Mouse (Mus musculus) spleen, adult 2 months (tissue): Measurements from ENCODE around the gene Dmrtc2. TPM values are rescaled to one million over a fixed set of nuclear protein-coding genes. Genes with fewer than 3 reads are reported as not detected.

Source experiments
- DNase-seq, 2 experiments: peaks; one replicate each; pipeline versions ENCODE4 v3.0.0 to v3.0.0-alpha.2; 2012 to 2021; ENCODE audit warnings: low spot score in 2 of 2, low read depth in 1 of 2
- H3K27ac ChIP-seq: fragments of 200-500 bp; 2 replicates; pipeline ENCODE4 v1.5.1; 2012; ENCODE audit warnings: low read length, inconsistent platforms; ENCODE audit not compliant: insufficient read depth
- H3K27me3 ChIP-seq: fragments of 200-500 bp; 2 replicates; pipeline ENCODE4 v1.6.1; 2012; ENCODE audit warnings: mild to moderate bottlenecking, moderate library complexity, low read length, inconsistent platforms; ENCODE audit not compliant: control insufficient read depth, insufficient read depth
- H3K36me3 ChIP-seq: fragments of 200-500 bp; 2 replicates; pipeline ENCODE4 v1.6.1; 2012; ENCODE audit warnings: mild to moderate bottlenecking, low read length, inconsistent platforms; ENCODE audit not compliant: control insufficient read depth, insufficient read depth
- H3K4me1 ChIP-seq: fragments of 200-500 bp; 2 replicates; pipeline ENCODE4 v1.6.1; 2011; ENCODE audit warnings: inconsistent platforms; ENCODE audit not compliant: control insufficient read depth, insufficient read depth, insufficient read length
- H3K4me3 ChIP-seq: fragments of 200-500 bp; 2 replicates; pipeline ENCODE4 v1.5.1; 2011; ENCODE audit warnings: mild to moderate bottlenecking, inconsistent platforms; ENCODE audit not compliant: insufficient read depth, insufficient read length; ENCODE audit errors: extremely low read depth
- CTCF ChIP-seq: fragments of 200-500 bp; IDR thresholded peaks from 2 replicates; pipeline ENCODE4 v1.5.1; 2011; ENCODE audit warnings: mild to moderate bottlenecking, inconsistent platforms; ENCODE audit not compliant: insufficient read depth, insufficient read length, insufficient replicate concordance; ENCODE audit errors: extremely low read depth
- POLR2A ChIP-seq: fragments of 200-500 bp; IDR thresholded peaks from 2 replicates; pipeline ENCODE4 v1.6.1; 2011; ENCODE audit warnings: low read depth, low read length, inconsistent platforms
- WGBS: fragments of 180-500 bp; shearing (Covaris S2); methylation state at CpG from one replicate; pipeline ENCODE4 v1.1.7; 2018; 5-methylcytosine and 5-hydroxymethylcytosine counted together
- polyA plus RNA-seq: library from polyadenylated mRNA; depleted of rRNA; stranded (reverse); fragments of >200 nt; gene quantifications from 2 replicates; pipeline ENCODE4 v1.2.3, GENCODE M21; 2012

Dmrtc2 gene
- polyA plus RNA-seq, 1 experiment: not detected

GRCm38 (mm10) chr7:24884693-24885291, 14.9 kb downstream of the Dmrtc2 start:
- Histone ChIP-seq H3K4me1 (peaks cover 19% of the 10 kb centered on the region; the same call in 1 of the 2 replicates), H3K4me3 (peak overlapping the region; percentile 86), H3K36me3 (peaks cover 28% of the 10 kb centered on the region), H3K27ac (peak overlapping the region; percentile 77), H3K27me3 (no peaks in the 10 kb centered on the region)
- TF ChIP-seq CTCF (no peak), POLR2A (no peak)
- WGBS: under 1% methylated on average over 47 of the region's 47 CpGs
- no peak for DNase-seq

GRCm38 (mm10) chr7:24885468-24886307, 15.8 kb downstream of the Dmrtc2 start:
- H3K4me1 ChIP-seq: peaks cover 21% of the 10 kb centered on the region; the same call in 1 of the 2 replicates
- peaks cover 29% of the 10 kb centered on the region for H3K36me3 ChIP-seq
- H3K4me3 ChIP-seq: peak overlapping the region; percentile 35
- TF ChIP-seq POLR2A: no peak
- 8% methylated on average over 12 of the region's 12 CpGs for WGBS
- H3K27me3 ChIP-seq: no peaks in the 10 kb centered on the region
- DNase-seq: no peak
- H3K27ac ChIP-seq: peak overlapping the region; percentile 24; the same call in 1 of the 2 replicates

- DNase-seq: no peak
- peaks cover 21% of the 10 kb centered on the region; the same call in 1 of the 2 replicates for H3K4me1 ChIP-seq
- H3K27ac ChIP-seq: 0 out of 2 replicates have a peak overlapping the region, but pooled peaks have one; percentile 1
- TF ChIP-seq CTCF (no peak), POLR2A (no peak)
- no peak overlapping the region for H3K4me3 ChIP-seq
- peaks cover 29% of the 10 kb centered on the region for H3K36me3 ChIP-seq
- 20% methylated on average over 4 of the region's 4 CpGs for WGBS
- no peaks in the 10 kb centered on the region for H3K27me3 ChIP-seq
Measured at GRCm38 (mm10) chr7:24886308-24886633, 16.4 kb downstream of the Dmrtc2 start.

GRCm38 (mm10) chr7:24887096-24887495, 17.2 kb downstream of the Dmrtc2 start:
- no peak for DNase-seq
- WGBS: 63% methylated on average over 4 of the region's 4 CpGs
- TF ChIP-seq POLR2A (no peak), CTCF (no peak)
- Histone ChIP-seq H3K27me3 (no peaks in the 10 kb centered on the region), H3K4me1 (peaks cover 21% of the 10 kb centered on the region; the same call in 1 of the 2 replicates), H3K36me3 (peaks cover 29% of the 10 kb centered on the region), H3K27ac (no peak overlapping the region), H3K4me3 (no peak overlapping the region)

GRCm38 (mm10) chr7:24889431-24890220, 19.8 kb downstream of the Dmrtc2 start:
- Histone ChIP-seq H3K27ac (peak overlapping the region; percentile 42), H3K4me1 (peaks cover 25% of the 10 kb centered on the region; the same call in 1 of the 2 replicates), H3K36me3 (peaks cover 29% of the 10 kb centered on the region), H3K4me3 (no peak overlapping the region), H3K27me3 (no peaks in the 10 kb centered on the region)
- DNase-seq: no peak
- 76% methylated on average over 6 of the region's 6 CpGs for WGBS
- TF ChIP-seq POLR2A: no peak
- no peak for TF ChIP-seq CTCF

DNA sequence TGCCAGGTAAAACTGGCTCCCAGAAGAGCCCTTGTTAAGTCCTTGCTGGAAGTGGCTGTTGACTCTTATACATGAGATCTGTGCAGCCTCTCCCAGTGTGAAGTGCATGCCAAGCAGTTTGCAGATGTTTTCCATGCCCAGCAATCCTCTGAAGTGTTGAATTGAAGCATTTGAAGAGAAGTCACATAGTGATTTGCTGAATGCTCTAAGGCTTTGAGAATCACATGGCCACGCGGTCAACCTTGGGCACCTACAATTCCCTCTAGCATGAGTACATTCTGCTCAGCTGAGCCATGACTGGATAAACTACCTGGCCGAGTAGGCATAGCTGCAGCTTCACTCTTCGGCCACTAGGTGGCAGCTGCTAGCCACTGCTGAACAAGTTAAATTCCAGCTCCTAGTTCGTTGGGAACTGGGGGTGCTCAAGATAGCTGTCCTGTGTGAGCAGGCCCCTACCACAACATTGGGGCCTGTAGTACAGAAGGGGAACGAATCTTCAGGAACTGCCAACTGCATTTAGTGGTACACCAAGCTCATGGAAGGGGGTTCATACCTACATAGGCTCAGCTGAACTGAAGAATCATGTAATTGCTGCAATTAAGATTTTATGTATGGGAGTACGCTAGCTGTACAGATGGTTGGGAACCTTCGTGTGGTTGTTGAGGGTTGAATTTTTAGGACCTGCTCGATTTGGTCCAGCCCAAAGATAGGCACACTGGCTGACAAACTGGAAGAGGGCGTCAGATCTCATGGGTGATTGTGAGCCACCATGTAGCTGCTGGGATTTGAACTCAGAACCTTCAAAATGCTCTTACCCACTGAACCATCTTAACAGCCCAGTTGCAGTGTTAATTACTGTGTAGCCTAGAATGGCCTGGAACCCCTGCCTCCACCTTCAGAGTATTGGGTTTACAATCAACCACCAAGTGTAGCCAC, 20.7 kb downstream of the Dmrtc2 start:
- H3K4me1 ChIP-seq: peaks cover 22% of the 10 kb centered on the region; the same call in 1 of the 2 replicates
- peak overlapping the region; percentile 93 for H3K27ac ChIP-seq
- no peak overlapping the region for H3K4me3 ChIP-seq
- no peaks in the 10 kb centered on the region for H3K27me3 ChIP-seq
- peak in 1 of 2 experiments; percentile 75 for DNase-seq
- TF ChIP-seq POLR2A (no peak), CTCF (peak; percentile 94; the same call in 1 of the 2 replicates)
- WGBS: 25% methylated on average over 10 of the region's 10 CpGs
- peaks cover 29% of the 10 kb centered on the region for H3K36me3 ChIP-seq
